Mouse (Mus musculus) heart, embryonic 16.5 days (tissue): ENCODE measurements around the gene Ddx19b. TPM values are rescaled to one million over a fixed set of nuclear protein-coding genes. Genes with fewer than 3 reads are reported as not detected.

Experiments
- ATAC-seq: fragments of 200-750 bp; cut with Nextera tagmentation; replicated peaks from 2 replicates; pipeline ENCODE4 v1.8.0; 2017; ENCODE audit warnings: moderate number of reproducible peaks; ENCODE audit not compliant: insufficient read depth, low FRiP score; ENCODE audit errors: extremely low read depth
- H3K27ac ChIP-seq: fragments of 300-500 bp; sonication (generic); 2 replicates; pipeline ENCODE4 v1.5.1; 2014; ENCODE audit warnings: mild to moderate bottlenecking, low read length, control low read depth, moderate library complexity
- H3K27me3 ChIP-seq: fragments of 300-500 bp; sonication (generic); 2 replicates; pipeline ENCODE4 v1.6.1; 2014; ENCODE audit warnings: low read length, mixed read lengths; ENCODE audit not compliant: control insufficient read depth, insufficient read depth
- H3K36me3 ChIP-seq: fragments of 300-500 bp; sonication (generic); 2 replicates; pipeline ENCODE4 v1.6.1; 2014; ENCODE audit not compliant: control insufficient read depth, insufficient read depth
- H3K4me1 ChIP-seq: fragments of 300-500 bp; sonication (generic); 2 replicates; pipeline ENCODE4 v1.6.1; 2014; ENCODE audit warnings: low read length, mixed read lengths; ENCODE audit not compliant: control insufficient read depth, insufficient read depth
- H3K4me2 ChIP-seq: fragments of 300-500 bp; sonication (generic); 2 replicates; pipeline ENCODE4 v1.6.1; 2014; ENCODE audit warnings: low read depth, mild to moderate bottlenecking, control low read depth, low read length
- H3K4me3 ChIP-seq: fragments of 300-500 bp; sonication (generic); 2 replicates; pipeline ENCODE4 v1.5.1; 2014; ENCODE audit warnings: mild to moderate bottlenecking, control low read depth, low read length
- H3K9ac ChIP-seq: fragments of 300-500 bp; sonication (generic); 2 replicates; pipeline ENCODE4 v1.6.1; 2014; ENCODE audit warnings: low read length, control low read depth
- H3K9me3 ChIP-seq: fragments of 300-500 bp; sonication (generic); replicated peaks from 2 replicates; pipeline ENCODE4 v1.6.1; 2016; ENCODE audit warnings: low read length; ENCODE audit not compliant: control insufficient read depth
- WGBS: fragments of 180-500 bp; shearing (Covaris S2); extraction: QIAGEN DNeasy Blood & Tissue Kit; methylation state at CpG from one replicate; pipeline ENCODE4 v1.1.7; 2014; 5-methylcytosine and 5-hydroxymethylcytosine counted together
- polyA plus RNA-seq: library from polyadenylated mRNA; unstranded; fragments of >200 nt; fragmentation: Nextera tagmentation; extraction: Ambion mirVana; gene quantifications from 2 replicates; pipeline ENCODE4 v1.2.1, GENCODE M21; 2015

Gene Ddx19b
- polyA plus RNA-seq, 1 experiment from 2014 or later: 4.4 TPM

DNA sequence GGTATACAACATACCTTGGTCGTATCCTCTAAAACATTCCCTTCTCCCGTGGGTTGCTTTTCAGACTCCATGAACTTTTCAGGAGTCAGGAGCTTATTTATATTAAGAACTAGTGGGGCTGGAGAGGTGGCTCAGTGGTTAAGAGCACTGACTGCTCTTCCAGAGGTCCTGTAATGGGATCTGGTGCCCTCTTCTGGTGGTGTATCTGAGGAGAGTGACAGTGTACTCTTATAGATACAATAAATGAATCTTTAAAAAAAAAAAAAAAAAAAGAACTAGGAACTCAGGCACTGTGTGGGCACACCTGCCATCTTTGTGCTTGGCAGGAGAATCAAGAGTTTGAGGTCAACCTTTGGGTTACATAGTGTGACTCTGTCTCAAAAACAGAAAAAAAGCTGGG, 17.1 kb upstream of the Ddx19b start:
- H3K4me3 ChIP-seq: no peak overlapping the region
- H3K36me3 ChIP-seq: peaks cover 91% of the 10 kb centered on the region
- no peak overlapping the region for H3K4me2 ChIP-seq
- no peaks in the 10 kb centered on the region for H3K4me1 ChIP-seq
- no peak for ATAC-seq
- H3K27me3 ChIP-seq: no peaks in the 10 kb centered on the region
- H3K9me3 ChIP-seq: no peaks in the 10 kb centered on the region
- H3K9ac ChIP-seq: no peak overlapping the region
- H3K27ac ChIP-seq: no peak overlapping the region
- WGBS: 90% methylated on average over 2 of the region's 2 CpGs

DNA sequence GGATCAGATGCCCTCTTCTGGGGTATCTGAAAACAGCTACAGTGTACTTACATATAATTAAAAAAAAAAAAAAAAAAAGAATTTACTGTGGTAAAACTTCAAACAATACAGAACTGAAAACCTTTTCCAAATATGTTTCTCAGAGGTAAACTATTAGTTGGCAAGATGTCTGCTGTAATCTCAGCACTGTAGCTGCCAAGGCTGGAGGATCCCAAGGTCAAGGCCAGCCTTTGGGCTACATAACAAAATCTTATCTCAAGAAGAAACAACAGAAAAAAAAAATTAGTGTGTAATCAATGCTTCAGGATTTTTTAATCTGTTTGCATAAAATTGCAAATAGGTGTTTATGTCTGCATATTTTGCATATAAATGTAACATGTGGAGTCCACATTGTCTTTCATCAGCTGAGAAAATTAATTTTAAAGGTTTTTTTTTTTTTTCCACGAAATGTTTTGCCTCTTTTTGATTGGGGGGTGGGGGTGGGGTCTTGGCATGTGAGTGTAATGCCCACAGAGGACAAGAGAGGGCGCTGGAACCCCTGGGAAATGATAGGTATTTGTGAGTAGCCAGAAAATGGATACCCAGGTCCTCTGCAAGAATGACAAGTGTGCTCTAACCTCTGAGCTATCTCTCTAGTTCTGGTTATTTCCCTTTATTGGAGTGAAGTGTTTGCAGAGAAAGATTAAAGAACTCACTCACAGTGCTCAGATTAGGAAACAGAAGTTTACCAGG, 12.6 kb upstream of the Ddx19b start:
- no peak for ATAC-seq
- no peak overlapping the region for H3K9ac ChIP-seq
- WGBS: 45% methylated on average over 2 of the region's 2 CpGs
- no peak overlapping the region for H3K4me3 ChIP-seq
- no peaks in the 10 kb centered on the region for H3K4me1 ChIP-seq
- peaks cover 85% of the 10 kb centered on the region for H3K36me3 ChIP-seq
- no peak overlapping the region for H3K27ac ChIP-seq
- H3K27me3 ChIP-seq: no peaks in the 10 kb centered on the region
- H3K4me2 ChIP-seq: no peak overlapping the region
- no peaks in the 10 kb centered on the region for H3K9me3 ChIP-seq

DNA sequence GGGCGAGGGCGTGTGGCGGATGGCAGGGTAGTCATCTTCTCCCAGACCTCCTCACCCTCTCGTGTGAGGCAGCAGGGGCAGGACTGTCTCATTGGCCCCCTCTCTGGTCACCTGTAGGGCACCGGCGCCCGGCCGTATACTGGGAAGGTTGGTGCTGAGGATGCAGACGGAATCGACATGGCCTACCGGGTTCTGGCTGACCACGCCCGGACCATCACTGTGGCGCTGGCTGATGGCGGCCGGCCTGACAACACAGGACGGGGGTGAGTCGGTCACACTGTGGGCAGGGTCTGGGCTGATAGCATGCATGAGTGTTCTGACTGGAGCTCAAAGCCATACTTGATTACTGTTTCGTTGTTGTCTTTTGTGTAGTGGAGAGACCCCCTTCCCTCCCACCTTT, 11.0 kb upstream of the Ddx19b start:
- H3K27me3 ChIP-seq: no peaks in the 10 kb centered on the region
- no peak for ATAC-seq

GRCm38 (mm10) chr8:111036591-111036990, 5.0 kb upstream of the Ddx19b start:
- peaks cover 1% of the 10 kb centered on the region; the same call in 1 of the 2 replicates for H3K27me3 ChIP-seq
- no peak overlapping the region for H3K4me2 ChIP-seq
- 93% methylated on average over 15 of the region's 15 CpGs for WGBS
- peaks cover 33% of the 10 kb centered on the region for H3K36me3 ChIP-seq
- no peak overlapping the region for H3K9ac ChIP-seq
- no peaks in the 10 kb centered on the region for H3K9me3 ChIP-seq
- peaks cover 8% of the 10 kb centered on the region for H3K4me1 ChIP-seq
- H3K4me3 ChIP-seq: no peak overlapping the region
- no peak for ATAC-seq
- H3K27ac ChIP-seq: no peak overlapping the region

More for the DNA sequence above, 11.0 kb upstream of the Ddx19b start:
- peaks cover 79% of the 10 kb centered on the region for H3K36me3 ChIP-seq
- no peaks in the 10 kb centered on the region for H3K9me3 ChIP-seq
- 94% methylated on average over 19 of the region's 19 CpGs for WGBS
- H3K9ac ChIP-seq: no peak overlapping the region
- no peak overlapping the region for H3K27ac ChIP-seq
- no peak overlapping the region for H3K4me2 ChIP-seq
- no peaks in the 10 kb centered on the region for H3K4me1 ChIP-seq
- H3K4me3 ChIP-seq: no peak overlapping the region

DNA sequence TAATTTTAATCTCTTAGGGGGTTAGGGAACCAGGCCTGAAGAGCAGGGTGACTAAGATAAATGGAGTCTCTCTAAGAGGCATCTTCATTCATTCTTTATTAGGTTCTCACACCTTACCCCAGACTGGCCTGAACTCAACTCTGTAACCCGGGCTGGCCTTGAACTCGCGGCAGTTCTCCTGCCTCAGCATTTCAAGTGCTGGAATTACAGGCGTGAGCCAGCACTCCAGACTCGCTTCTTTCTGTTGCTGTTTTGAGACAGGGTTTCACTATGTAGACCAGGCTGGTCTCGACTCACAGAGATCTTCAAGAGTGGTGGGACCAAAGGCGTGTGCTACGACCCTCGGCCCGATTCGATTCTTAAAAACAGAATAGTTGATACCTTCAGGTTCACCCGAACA, 2.7 kb upstream of the Ddx19b start:
- 0 out of 2 replicates have a peak, but pooled peaks have one; percentile 4 for ATAC-seq
- H3K9me3 ChIP-seq: no peaks in the 10 kb centered on the region

DNA sequence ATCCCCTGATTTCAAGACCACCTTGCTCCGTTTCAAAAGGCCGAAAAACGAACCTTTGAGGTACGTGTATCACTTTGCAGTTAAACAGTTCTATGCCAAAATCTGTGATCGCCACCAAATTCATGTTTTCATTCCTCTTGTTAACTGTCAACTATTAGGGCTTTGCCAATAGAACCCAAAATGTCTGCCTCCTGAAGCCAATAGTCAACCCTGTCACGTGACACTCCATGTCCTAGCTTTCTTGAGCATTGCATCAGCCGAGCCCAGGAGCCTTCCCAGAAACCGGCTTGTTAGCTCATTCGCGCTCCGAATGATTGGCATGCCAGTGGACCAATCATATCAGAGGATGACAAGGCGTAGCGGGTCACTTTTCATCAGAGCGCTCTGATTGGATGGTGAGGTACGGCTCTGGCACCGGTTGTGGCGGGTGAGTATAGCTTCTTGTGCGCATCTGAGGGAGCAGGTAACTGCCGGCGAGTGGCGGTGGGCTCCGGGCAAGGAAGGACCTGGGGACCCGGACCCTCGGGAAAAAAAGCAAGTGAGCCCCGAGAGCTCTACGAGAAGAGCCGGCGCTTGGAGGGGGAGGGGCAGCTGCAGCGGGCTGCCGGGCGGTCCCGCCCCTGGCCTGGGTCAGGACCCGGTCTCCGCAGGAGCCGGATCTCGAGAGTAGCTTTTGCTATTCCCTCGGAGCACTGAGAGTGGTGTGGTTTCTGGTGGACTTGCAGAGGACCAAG, 2.1 kb upstream of the Ddx19b start:
- peak overlapping the region; percentile 61 for H3K27ac ChIP-seq
- H3K4me2 ChIP-seq: peak overlapping the region; percentile 82
- H3K4me3 ChIP-seq: peak overlapping the region; percentile 96
- peak overlapping the region; percentile 77 for H3K9ac ChIP-seq
- ATAC-seq: peak; percentile 100
- 5% methylated on average over 37 of the region's 37 CpGs for WGBS
- peaks cover 8% of the 10 kb centered on the region for H3K4me1 ChIP-seq
- no peaks in the 10 kb centered on the region for H3K9me3 ChIP-seq
- peaks cover 15% of the 10 kb centered on the region for H3K36me3 ChIP-seq
- H3K27me3 ChIP-seq: peaks cover 4% of the 10 kb centered on the region; the same call in 1 of the 2 replicates

More for the DNA sequence above, 2.7 kb upstream of the Ddx19b start:
- H3K27ac ChIP-seq: peak overlapping the region; percentile 61
- H3K9ac ChIP-seq: peak overlapping the region; percentile 77
- peaks cover 4% of the 10 kb centered on the region; the same call in 1 of the 2 replicates for H3K27me3 ChIP-seq
- peaks cover 8% of the 10 kb centered on the region for H3K4me1 ChIP-seq
- peak overlapping the region; percentile 82 for H3K4me2 ChIP-seq
- peaks cover 17% of the 10 kb centered on the region for H3K36me3 ChIP-seq
- WGBS: 15% methylated on average over 12 of the region's 12 CpGs
- peak overlapping the region; percentile 96 for H3K4me3 ChIP-seq

GRCm38 (mm10) chr8:111032916-111033315, 1.4 kb upstream of the Ddx19b start, which contains the start of gene Aars:
TSS of gene Aars (plus strand) at chr8:111033144.
- Histone ChIP-seq H3K9ac (peak within 1 kb of the TSS; percentile 77), H3K4me3 (peak within 1 kb of the TSS; percentile 96), H3K36me3 (peaks cover 10% of the 10 kb centered on the region), H3K27ac (peak within 1 kb of the TSS; percentile 61), H3K9me3 (no peaks in the 10 kb centered on the region), H3K4me2 (peak within 1 kb of the TSS; percentile 82), H3K27me3 (peaks cover 4% of the 10 kb centered on the region; the same call in 1 of the 2 replicates), H3K4me1 (peaks cover 8% of the 10 kb centered on the region)
- WGBS: 95% methylated on average over 7 of the region's 7 CpGs
- ATAC-seq: no peak

GRCm38 (mm10) chr8:111030045-111030444, 1.5 kb downstream of the Ddx19b start:
- Histone ChIP-seq H3K27ac (no peak overlapping the region), H3K4me1 (peaks cover 11% of the 10 kb centered on the region), H3K36me3 (no peaks in the 10 kb centered on the region), H3K9ac (no peak overlapping the region), H3K4me3 (no peak overlapping the region), H3K4me2 (no peak overlapping the region), H3K9me3 (no peaks in the 10 kb centered on the region), H3K27me3 (peaks cover 4% of the 10 kb centered on the region; the same call in 1 of the 2 replicates)
- ATAC-seq: no peak
- 74% methylated on average over 6 of the region's 6 CpGs for WGBS

- no peak overlapping the region for H3K4me3 ChIP-seq
- peaks cover 4% of the 10 kb centered on the region; the same call in 1 of the 2 replicates for H3K27me3 ChIP-seq
- H3K9me3 ChIP-seq: no peaks in the 10 kb centered on the region
- H3K27ac ChIP-seq: no peak overlapping the region
- ATAC-seq: no peak
- H3K4me1 ChIP-seq: peaks cover 7% of the 10 kb centered on the region
- no peak overlapping the region for H3K9ac ChIP-seq
- H3K36me3 ChIP-seq: no peaks in the 10 kb centered on the region
- 40% methylated on average over 4 of the region's 4 CpGs for WGBS
- H3K4me2 ChIP-seq: no peak overlapping the region
Measured at GRCm38 (mm10) chr8:111029589-111029988, 2.0 kb downstream of the Ddx19b start.
